Mouse (Mus musculus) cerebellum, adult 9-10 months (tissue): Measurements from ENCODE around the gene Mrgprh.

Experiments
- DNase-seq: peaks from one replicate; pipeline ENCODE4 v3.0.0; 2022

Mrgprh gene

GRCm38 (mm10) chr17:12875734-12876133 is at the start of gene Mrgprh:
Gene Mrgprh, plus strand, starts transcription at chr17:12876034.
- no peak for DNase-seq

- DNase-seq, result peak; percentile 74
Observed at GRCm38 (mm10) chr17:12830351-12830750, 45.5 kb upstream of the Mrgprh start.

- DNase-seq, result peak; percentile 83
Observed at GRCm38 (mm10) chr17:12832231-12832630, 43.6 kb upstream of the Mrgprh start.

GRCm38 (mm10) chr17:12832657-12833056 is 43.2 kb upstream of the Mrgprh start:
- no peak for DNase-seq

GRCm38 (mm10) chr17:12834317-12834716 is 41.5 kb upstream of the Mrgprh start:
- no peak for DNase-seq

- DNase-seq, result no peak
Observed at GRCm38 (mm10) chr17:12834826-12835225, 41.0 kb upstream of the Mrgprh start.

GRCm38 (mm10) chr17:12835738-12836137 is 40.1 kb upstream of the Mrgprh start:
- no peak for DNase-seq

GRCm38 (mm10) chr17:12839475-12840267 is 36.2 kb upstream of the Mrgprh start:
- DNase-seq, result peak; percentile 69

GRCm38 (mm10) chr17:12843826-12844225 is 32.0 kb upstream of the Mrgprh start:
- no peak for DNase-seq

- no peak for DNase-seq
Observed at GRCm38 (mm10) chr17:12844540-12844939, 31.3 kb upstream of the Mrgprh start.

- DNase-seq, result no peak
Observed at GRCm38 (mm10) chr17:12845862-12846261, 30.0 kb upstream of the Mrgprh start.

- DNase-seq, result no peak
Observed at GRCm38 (mm10) chr17:12846474-12846873, 29.4 kb upstream of the Mrgprh start.

- no peak for DNase-seq
Observed at GRCm38 (mm10) chr17:12847736-12848135, 28.1 kb upstream of the Mrgprh start.

- no peak for DNase-seq
Observed at GRCm38 (mm10) chr17:12849778-12850382, 26.0 kb upstream of the Mrgprh start.

- no peak for DNase-seq
Observed at GRCm38 (mm10) chr17:12851689-12852088, 24.1 kb upstream of the Mrgprh start.

GRCm38 (mm10) chr17:12853821-12854220 is 22.0 kb upstream of the Mrgprh start:
- DNase-seq, result no peak

GRCm38 (mm10) chr17:12854386-12854785 is 21.4 kb upstream of the Mrgprh start:
- no peak for DNase-seq

- no peak for DNase-seq
Observed at GRCm38 (mm10) chr17:12857395-12857794, 18.4 kb upstream of the Mrgprh start.

GRCm38 (mm10) chr17:12858072-12858471 is 17.8 kb upstream of the Mrgprh start:
- DNase-seq, result no peak

GRCm38 (mm10) chr17:12859006-12859520 is 16.8 kb upstream of the Mrgprh start:
- DNase-seq, result no peak

GRCm38 (mm10) chr17:12864111-12864510 is 11.7 kb upstream of the Mrgprh start:
- DNase-seq, result peak; percentile 55

- DNase-seq, result no peak
Observed at GRCm38 (mm10) chr17:12865407-12865806, 10.4 kb upstream of the Mrgprh start.

- DNase-seq, result no peak
Observed at GRCm38 (mm10) chr17:12866853-12867252, 9.0 kb upstream of the Mrgprh start.

- no peak for DNase-seq
Observed at GRCm38 (mm10) chr17:12868043-12868442, 7.8 kb upstream of the Mrgprh start, which contains the start of gene Mas1. Gene Mas1, minus strand, starts transcription at chr17:12868143.
